Mouse (Mus musculus): Measurements from ENCODE around the gene Wdpcp. TPM values are rescaled to one million over a fixed set of nuclear protein-coding genes. Genes with fewer than 3 reads are reported as not detected.

Wdpcp gene
- polyA plus RNA-seq, 1 experiment from 2014 or later: 11.5 TPM

DNA sequence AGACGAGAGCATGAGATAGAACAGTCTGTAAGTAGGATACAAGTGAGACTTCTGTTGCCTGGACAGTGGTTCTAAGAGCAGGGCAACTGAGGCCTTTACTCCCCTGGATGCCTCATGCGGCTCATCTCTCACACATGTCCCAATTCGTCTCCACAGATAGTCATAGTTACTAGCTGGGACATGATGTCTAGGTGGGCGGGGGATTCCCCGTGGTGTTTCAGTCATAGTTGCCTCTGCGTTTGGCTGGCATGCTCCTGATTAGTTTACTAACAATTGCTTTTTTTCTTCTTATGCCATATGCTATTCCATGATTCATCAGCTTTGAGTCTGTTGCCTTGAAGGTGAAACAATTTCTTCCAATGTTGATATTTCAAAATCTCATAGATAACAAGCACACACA is 116.4 kb downstream of the Wdpcp start:
- H3K4me3 ChIP-seq (ENCODE audit: low read depth, low read length): no peak overlapping the region
- no peak overlapping the region for H3K27ac ChIP-seq (ENCODE audit: low read length)
- 90% methylated on average over 6 of the region's 6 CpGs for WGBS
- H3K36me3 ChIP-seq (ENCODE audit: control insufficient read depth, insufficient read depth, low read length): no peaks in the 10 kb centered on the region
- no peak overlapping the region for H3K9ac ChIP-seq (ENCODE audit: low read depth, low read length)
- H3K9me3 ChIP-seq (replicated peaks; ENCODE audit: control insufficient read depth, low read length, poor library complexity, severe bottlenecking): no peaks in the 10 kb centered on the region
- no peaks in the 10 kb centered on the region for H3K27me3 ChIP-seq (ENCODE audit: control insufficient read depth, insufficient read depth, low read depth, low read length)
- H3K4me1 ChIP-seq (ENCODE audit: control insufficient read depth, insufficient read depth, low read length): no peaks in the 10 kb centered on the region
- no peak for ATAC-seq
- no peak overlapping the region for H3K4me2 ChIP-seq (ENCODE audit: low read length)

DNA sequence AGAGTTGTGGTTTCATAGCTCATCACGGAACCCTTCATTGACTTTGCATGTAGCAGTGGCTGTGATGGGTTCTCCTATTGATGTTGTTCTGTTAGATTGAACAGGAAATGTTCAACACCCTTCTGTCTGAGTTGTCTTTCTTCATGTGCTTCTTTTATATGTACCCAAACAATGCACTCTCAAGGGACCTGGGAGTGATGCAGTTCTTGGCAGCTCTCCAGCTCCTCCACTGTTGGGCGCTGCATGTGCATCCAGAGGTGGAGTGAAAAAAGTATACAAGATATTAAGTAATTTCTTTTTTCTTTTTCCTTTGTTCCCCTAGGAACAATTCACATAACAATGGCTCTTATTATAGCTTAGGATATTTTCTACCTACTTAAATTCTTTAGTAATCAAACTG is 118.7 kb downstream of the Wdpcp start:
- Histone ChIP-seq H3K4me1 (ENCODE audit: control insufficient read depth, insufficient read depth, low read length) (no peaks in the 10 kb centered on the region), H3K27ac (ENCODE audit: low read length) (no peak overlapping the region), H3K9ac (ENCODE audit: low read depth, low read length) (no peak overlapping the region), H3K27me3 (ENCODE audit: control insufficient read depth, insufficient read depth, low read depth, low read length) (no peaks in the 10 kb centered on the region), H3K36me3 (ENCODE audit: control insufficient read depth, insufficient read depth, low read length) (no peaks in the 10 kb centered on the region), H3K4me3 (ENCODE audit: low read depth, low read length) (no peak overlapping the region), H3K9me3 (replicated peaks; ENCODE audit: control insufficient read depth, low read length, poor library complexity, severe bottlenecking) (no peaks in the 10 kb centered on the region), H3K4me2 (ENCODE audit: low read length) (no peak overlapping the region)
- no peak for ATAC-seq
- 60% methylated on average over 2 of the region's 2 CpGs for WGBS

DNA sequence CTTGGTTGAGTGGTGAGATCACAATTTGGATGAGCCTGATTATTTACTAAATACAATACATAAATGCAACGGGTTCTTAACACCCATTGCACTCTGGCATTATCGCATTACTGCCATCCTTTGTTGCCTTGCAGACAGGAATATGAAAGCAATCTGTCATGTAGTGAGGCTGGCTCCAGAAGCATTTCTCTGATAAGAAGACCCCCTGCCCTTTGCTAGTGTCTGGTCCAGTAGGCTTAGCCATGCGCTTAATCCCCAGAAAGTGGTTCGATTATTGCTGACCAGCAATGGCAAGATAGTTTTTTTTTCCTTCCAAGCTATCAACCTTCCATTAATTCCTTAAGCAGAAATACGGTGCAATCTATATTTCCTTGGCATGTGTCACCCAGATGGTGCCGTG is 122.1 kb downstream of the Wdpcp start:
- no peak overlapping the region for H3K4me3 ChIP-seq (ENCODE audit: low read depth, low read length)
- 37% methylated on average over 6 of the region's 6 CpGs for WGBS
- H3K27me3 ChIP-seq (ENCODE audit: control insufficient read depth, insufficient read depth, low read depth, low read length): no peaks in the 10 kb centered on the region
- H3K4me1 ChIP-seq (ENCODE audit: control insufficient read depth, insufficient read depth, low read length): no peaks in the 10 kb centered on the region
- no peaks in the 10 kb centered on the region for H3K9me3 ChIP-seq (replicated peaks; ENCODE audit: control insufficient read depth, low read length, poor library complexity, severe bottlenecking)
- H3K4me2 ChIP-seq (ENCODE audit: low read length): no peak overlapping the region
- H3K36me3 ChIP-seq (ENCODE audit: control insufficient read depth, insufficient read depth, low read length): no peaks in the 10 kb centered on the region
- H3K27ac ChIP-seq (ENCODE audit: low read length): no peak overlapping the region
- peak; percentile 73; the same call in 1 of the 2 replicates for ATAC-seq
- no peak overlapping the region for H3K9ac ChIP-seq (ENCODE audit: low read depth, low read length)

DNA sequence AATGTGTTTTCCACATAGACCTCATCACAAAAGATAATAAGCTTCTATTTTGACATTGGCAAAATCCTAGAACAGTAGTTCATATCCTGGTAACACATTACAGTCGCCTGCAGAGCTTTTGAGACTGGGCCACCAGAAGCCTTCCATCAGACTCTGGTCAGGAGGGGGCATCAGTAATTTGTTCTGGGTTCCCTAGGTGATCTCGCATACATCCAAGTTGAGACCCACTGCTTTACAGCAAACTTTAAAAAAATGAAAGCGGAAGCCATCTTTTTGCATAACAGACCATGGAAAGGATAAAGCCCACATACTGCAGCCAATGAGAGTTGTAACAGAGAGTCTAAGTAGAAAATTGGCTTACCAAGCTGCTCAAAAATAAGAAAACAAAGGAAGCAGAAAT is 125.6 kb downstream of the Wdpcp start:
- H3K4me1 ChIP-seq (ENCODE audit: control insufficient read depth, insufficient read depth, low read length): no peaks in the 10 kb centered on the region
- H3K4me3 ChIP-seq (ENCODE audit: low read depth, low read length): no peak overlapping the region
- no peaks in the 10 kb centered on the region for H3K27me3 ChIP-seq (ENCODE audit: control insufficient read depth, insufficient read depth, low read depth, low read length)
- H3K36me3 ChIP-seq (ENCODE audit: control insufficient read depth, insufficient read depth, low read length): no peaks in the 10 kb centered on the region
- H3K27ac ChIP-seq (ENCODE audit: low read length): no peak overlapping the region
- WGBS: 35% methylated on average over 3 of the region's 3 CpGs
- ATAC-seq: no peak
- H3K4me2 ChIP-seq (ENCODE audit: low read length): no peak overlapping the region
- H3K9ac ChIP-seq (ENCODE audit: low read depth, low read length): no peak overlapping the region
- no peaks in the 10 kb centered on the region for H3K9me3 ChIP-seq (replicated peaks; ENCODE audit: control insufficient read depth, low read length, poor library complexity, severe bottlenecking)

DNA sequence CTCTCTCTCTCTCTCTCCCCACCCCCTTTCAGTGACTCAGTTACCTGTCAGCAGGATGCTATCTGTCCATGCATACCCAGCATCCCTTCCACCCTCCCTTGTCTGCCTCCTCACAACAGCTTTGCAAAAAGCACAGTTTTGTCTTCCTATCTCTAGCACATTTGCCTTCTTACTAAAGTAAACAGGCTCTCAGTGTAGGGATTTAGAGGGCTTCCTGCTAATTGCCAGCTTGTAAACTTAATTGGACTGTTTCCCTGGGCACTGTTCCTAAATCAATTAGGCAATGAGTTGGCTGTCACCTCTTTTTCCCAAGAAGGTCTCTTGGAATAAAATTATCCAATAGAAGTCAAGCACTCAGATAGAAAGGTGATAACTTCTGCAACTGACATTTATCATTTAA is 141.5 kb downstream of the Wdpcp start:
- Histone ChIP-seq H3K27me3 (ENCODE audit: control insufficient read depth, insufficient read depth, low read depth, low read length) (no peaks in the 10 kb centered on the region), H3K9ac (ENCODE audit: low read depth, low read length) (no peak overlapping the region), H3K4me1 (ENCODE audit: control insufficient read depth, insufficient read depth, low read length) (no peaks in the 10 kb centered on the region), H3K9me3 (replicated peaks; ENCODE audit: control insufficient read depth, low read length, poor library complexity, severe bottlenecking) (no peaks in the 10 kb centered on the region; the same call in 1 of the 2 replicates), H3K36me3 (ENCODE audit: control insufficient read depth, insufficient read depth, low read length) (no peaks in the 10 kb centered on the region), H3K4me3 (ENCODE audit: low read depth, low read length) (no peak overlapping the region), H3K27ac (ENCODE audit: low read length) (no peak overlapping the region), H3K4me2 (ENCODE audit: low read length) (no peak overlapping the region)
- no peak for ATAC-seq

DNA sequence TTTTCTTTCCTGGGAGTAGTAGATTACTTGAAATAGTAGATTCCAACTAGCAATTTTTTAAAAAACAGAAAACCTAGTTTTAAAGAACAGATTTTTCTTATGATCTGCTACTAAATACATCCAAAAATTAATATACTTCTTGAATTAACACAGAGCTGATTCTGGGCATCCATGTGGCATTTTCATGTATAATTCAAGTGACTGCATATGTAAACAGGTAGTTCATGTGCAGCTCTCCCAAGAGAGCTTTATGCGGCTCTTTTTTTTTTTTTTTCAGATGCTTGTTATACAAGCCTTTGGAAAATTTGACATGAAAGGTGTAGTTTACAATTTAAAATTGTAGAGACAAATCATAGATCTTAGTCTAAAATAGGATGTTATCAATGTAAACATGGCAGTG is 142.0 kb downstream of the Wdpcp start:
- no peaks in the 10 kb centered on the region for H3K36me3 ChIP-seq (ENCODE audit: control insufficient read depth, insufficient read depth, low read length)
- H3K9me3 ChIP-seq (replicated peaks; ENCODE audit: control insufficient read depth, low read length, poor library complexity, severe bottlenecking): no peaks in the 10 kb centered on the region; the same call in 1 of the 2 replicates
- H3K4me1 ChIP-seq (ENCODE audit: control insufficient read depth, insufficient read depth, low read length): no peaks in the 10 kb centered on the region
- 67% methylated on average over 1 of the region's 1 CpGs for WGBS
- no peaks in the 10 kb centered on the region for H3K27me3 ChIP-seq (ENCODE audit: control insufficient read depth, insufficient read depth, low read depth, low read length)
- no peak for ATAC-seq
- no peak overlapping the region for H3K9ac ChIP-seq (ENCODE audit: low read depth, low read length)
- H3K27ac ChIP-seq (ENCODE audit: low read length): no peak overlapping the region
- H3K4me3 ChIP-seq (ENCODE audit: low read depth, low read length): no peak overlapping the region
- H3K4me2 ChIP-seq (ENCODE audit: low read length): no peak overlapping the region

DNA sequence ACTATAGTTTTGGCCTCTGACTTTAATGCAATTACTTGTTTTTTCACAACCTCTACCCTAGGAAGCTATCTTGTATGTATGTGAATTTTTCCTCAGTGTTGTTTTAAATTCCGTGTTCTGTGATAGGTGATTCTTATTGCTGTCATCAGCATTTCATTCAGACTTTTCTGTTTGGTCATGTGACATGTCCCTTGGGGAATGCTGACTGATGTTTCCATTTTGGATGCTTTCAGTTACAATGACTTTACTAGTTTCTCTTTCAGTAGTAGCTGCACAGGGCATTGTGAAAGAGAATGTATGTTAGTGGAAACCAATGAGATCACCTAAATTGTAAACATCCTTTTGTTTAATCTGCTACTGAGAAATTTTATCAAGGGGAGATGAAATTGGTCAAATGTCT is 154.3 kb downstream of the Wdpcp start:
- ATAC-seq: no peak
- WGBS: 80% methylated on average over 1 of the region's 1 CpGs

DNA sequence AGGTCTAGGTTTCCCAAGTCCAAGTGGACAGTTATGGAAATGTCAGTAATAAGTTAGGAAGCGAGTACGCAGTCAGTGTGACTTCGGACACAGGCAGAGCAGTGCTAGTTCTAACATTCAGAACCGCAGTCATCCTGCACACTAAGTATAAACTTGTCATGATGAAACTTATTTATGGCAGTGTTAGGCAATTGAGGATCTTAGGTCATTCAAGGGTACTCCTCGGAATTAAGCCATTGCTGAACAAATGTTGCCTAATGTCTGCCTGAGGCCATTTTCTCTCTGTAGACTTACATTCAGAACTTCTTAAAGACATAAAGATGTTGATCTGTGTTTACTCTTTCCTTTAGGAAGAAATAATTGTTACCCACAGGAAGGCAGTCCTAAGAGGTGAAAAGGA is 157.0 kb downstream of the Wdpcp start:
- ATAC-seq: no peak
- Histone ChIP-seq H3K27me3 (ENCODE audit: control insufficient read depth, insufficient read depth, low read depth, low read length) (no peaks in the 10 kb centered on the region), H3K4me1 (ENCODE audit: control insufficient read depth, insufficient read depth, low read length) (no peaks in the 10 kb centered on the region), H3K4me3 (ENCODE audit: low read depth, low read length) (no peak overlapping the region), H3K36me3 (ENCODE audit: control insufficient read depth, insufficient read depth, low read length) (no peaks in the 10 kb centered on the region), H3K27ac (ENCODE audit: low read length) (no peak overlapping the region), H3K9me3 (replicated peaks; ENCODE audit: control insufficient read depth, low read length, poor library complexity, severe bottlenecking) (no peaks in the 10 kb centered on the region), H3K9ac (ENCODE audit: low read depth, low read length) (no peak overlapping the region), H3K4me2 (ENCODE audit: low read length) (no peak overlapping the region)
- WGBS: 93% methylated on average over 5 of the region's 5 CpGs

More for the DNA sequence above, 154.3 kb downstream of the Wdpcp start:
- Histone ChIP-seq H3K9ac (ENCODE audit: low read depth, low read length) (no peak overlapping the region), H3K4me3 (ENCODE audit: low read depth, low read length) (no peak overlapping the region), H3K27me3 (ENCODE audit: control insufficient read depth, insufficient read depth, low read depth, low read length) (no peaks in the 10 kb centered on the region), H3K4me1 (ENCODE audit: control insufficient read depth, insufficient read depth, low read length) (no peaks in the 10 kb centered on the region), H3K27ac (ENCODE audit: low read length) (no peak overlapping the region), H3K36me3 (ENCODE audit: control insufficient read depth, insufficient read depth, low read length) (no peaks in the 10 kb centered on the region), H3K9me3 (replicated peaks; ENCODE audit: control insufficient read depth, low read length, poor library complexity, severe bottlenecking) (no peaks in the 10 kb centered on the region), H3K4me2 (ENCODE audit: low read length) (no peak overlapping the region)

DNA sequence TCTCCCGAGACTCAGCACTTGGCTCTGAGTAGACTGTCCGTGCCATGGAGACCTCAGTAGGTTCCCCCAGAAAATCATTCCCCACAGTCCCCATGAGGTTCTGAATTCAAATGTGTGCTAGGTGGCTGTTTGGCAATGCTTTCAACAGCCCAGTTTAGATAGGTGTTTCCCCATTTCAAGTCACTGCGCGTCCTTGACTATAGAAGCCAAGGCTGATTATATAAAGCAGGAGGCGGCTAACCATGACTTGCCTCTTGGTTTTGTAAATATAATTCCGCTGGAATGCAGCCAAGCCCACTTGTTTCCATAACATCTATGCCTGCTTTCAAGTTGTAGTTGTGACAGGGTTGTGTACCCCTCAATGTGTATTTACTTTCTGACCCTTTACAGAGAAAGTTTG is 157.9 kb downstream of the Wdpcp start:
- no peaks in the 10 kb centered on the region for H3K9me3 ChIP-seq (replicated peaks; ENCODE audit: control insufficient read depth, low read length, poor library complexity, severe bottlenecking)
- H3K4me3 ChIP-seq (ENCODE audit: low read depth, low read length): no peak overlapping the region
- peaks cover under 1% of the 10 kb centered on the region; the same call in 1 of the 2 replicates for H3K4me1 ChIP-seq (ENCODE audit: control insufficient read depth, insufficient read depth, low read length)
- no peaks in the 10 kb centered on the region for H3K27me3 ChIP-seq (ENCODE audit: control insufficient read depth, insufficient read depth, low read depth, low read length)
- no peak overlapping the region for H3K27ac ChIP-seq (ENCODE audit: low read length)
- H3K9ac ChIP-seq (ENCODE audit: low read depth, low read length): no peak overlapping the region
- ATAC-seq: no peak
- H3K4me2 ChIP-seq (ENCODE audit: low read length): no peak overlapping the region
- H3K36me3 ChIP-seq (ENCODE audit: control insufficient read depth, insufficient read depth, low read length): no peaks in the 10 kb centered on the region
- 83% methylated on average over 6 of the region's 6 CpGs for WGBS

DNA sequence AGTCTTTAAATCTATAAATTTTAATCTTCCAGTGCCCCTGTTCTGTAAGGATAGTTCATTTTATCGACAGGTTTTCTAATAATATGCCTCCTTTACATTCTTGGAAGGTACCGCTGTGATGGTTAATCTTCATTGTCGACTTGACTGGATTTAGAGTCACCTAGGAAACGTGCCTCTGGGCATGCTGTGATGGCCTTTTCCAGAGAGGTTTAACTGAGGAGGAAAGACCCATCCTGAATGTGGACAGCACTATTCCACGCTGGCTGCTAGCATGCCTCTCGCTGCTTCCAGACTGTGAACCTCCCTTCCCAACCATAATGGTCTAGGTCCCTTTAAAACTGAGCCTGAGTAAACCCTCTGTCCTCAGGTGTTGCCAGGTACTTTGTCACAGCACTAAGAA is 163.2 kb downstream of the Wdpcp start:
- Histone ChIP-seq H3K27ac (ENCODE audit: low read length) (no peak overlapping the region), H3K9me3 (replicated peaks; ENCODE audit: control insufficient read depth, low read length, poor library complexity, severe bottlenecking) (no peaks in the 10 kb centered on the region), H3K27me3 (ENCODE audit: control insufficient read depth, insufficient read depth, low read depth, low read length) (no peaks in the 10 kb centered on the region), H3K4me1 (ENCODE audit: control insufficient read depth, insufficient read depth, low read length) (peaks cover 5% of the 10 kb centered on the region; the same call in 1 of the 2 replicates), H3K36me3 (ENCODE audit: control insufficient read depth, insufficient read depth, low read length) (no peaks in the 10 kb centered on the region), H3K4me3 (ENCODE audit: low read depth, low read length) (no peak overlapping the region), H3K9ac (ENCODE audit: low read depth, low read length) (no peak overlapping the region), H3K4me2 (ENCODE audit: low read length) (peak overlapping the region; percentile 30)
- WGBS: 18% methylated on average over 6 of the region's 6 CpGs
- ATAC-seq: peak; percentile 56; the same call in 1 of the 2 replicates

Measured in midbrain, embryonic 16.5 days (tissue).